Mouse (Mus musculus): ENCODE measurements around the gene Clic3. TPM values are rescaled to one million over a fixed set of nuclear protein-coding genes. Genes with fewer than 3 reads are reported as not detected.

The Clic3 gene
- polyA plus RNA-seq, 1 experiment from 2014 or later: 1.1 TPM

Small RNA genes within 50 kb of the gene (microRNA-seq; reads per million reads assigned to microRNA genes)
- not detected for gene Mir3087

Other genes with a start within 250 kb of the Clic3 start
- 68.8 and 73.5 TPM in 2 replicates for gene Nelfb, start 245.3 kb upstream of the Clic3 start, polyA plus RNA-seq (2014; fragmentation: Nextera tagmentation; extraction: Ambion mirVana)
- gene Stpg3, start 242.2 kb upstream of the Clic3 start, polyA plus RNA-seq (2014; fragmentation: Nextera tagmentation; extraction: Ambion mirVana): not detected in 2 replicates
- gene Fam166a, start 238.1 kb upstream of the Clic3 start, polyA plus RNA-seq (2014; fragmentation: Nextera tagmentation; extraction: Ambion mirVana): 1.1 TPM in 1 of 2 replicates, not detected in the other
- gene Tubb4b, start 232.1 kb upstream of the Clic3 start, polyA plus RNA-seq (2014; fragmentation: Nextera tagmentation; extraction: Ambion mirVana): 392 and 409 TPM in 2 replicates
- gene Slc34a3, start 222.5 kb upstream of the Clic3 start, polyA plus RNA-seq (2014; fragmentation: Nextera tagmentation; extraction: Ambion mirVana): 0.10 TPM in 1 of 2 replicates, not detected in the other
- gene Rnf224, start 220.1 kb upstream of the Clic3 start, polyA plus RNA-seq (2014; fragmentation: Nextera tagmentation; extraction: Ambion mirVana): not detected in 2 replicates
- 67.4 and 98.5 TPM in 2 replicates for gene Rnf208, start 214.6 kb upstream of the Clic3 start, polyA plus RNA-seq (2014; fragmentation: Nextera tagmentation; extraction: Ambion mirVana)
- gene Cysrt1, start 214.4 kb upstream of the Clic3 start, polyA plus RNA-seq (2014; fragmentation: Nextera tagmentation; extraction: Ambion mirVana): not detected in 2 replicates
- gene AL732309.1, start 210.0 kb upstream of the Clic3 start, polyA plus RNA-seq (2014; fragmentation: Nextera tagmentation; extraction: Ambion mirVana): 4.7 and 6.0 TPM in 2 replicates
- 14.7 and 17.4 TPM in 2 replicates for gene Tmem203, start 201.4 kb upstream of the Clic3 start, polyA plus RNA-seq (2014; fragmentation: Nextera tagmentation; extraction: Ambion mirVana)
- 6.6 and 9.9 TPM in 2 replicates for gene Tprn, start 194.2 kb upstream of the Clic3 start, polyA plus RNA-seq (2014; fragmentation: Nextera tagmentation; extraction: Ambion mirVana)
- gene Ssna1, start 184.4 kb upstream of the Clic3 start, polyA plus RNA-seq (2014; fragmentation: Nextera tagmentation; extraction: Ambion mirVana): 258 and 281 TPM in 2 replicates
- gene Anapc2, start 184.4 kb upstream of the Clic3 start, polyA plus RNA-seq (2014; fragmentation: Nextera tagmentation; extraction: Ambion mirVana): 105 and 123 TPM in 2 replicates
- gene Tmem210, start 168.7 kb upstream of the Clic3 start, polyA plus RNA-seq (2014; fragmentation: Nextera tagmentation; extraction: Ambion mirVana): not detected in 2 replicates
- gene Lrrc26, start 166.9 kb upstream of the Clic3 start, polyA plus RNA-seq (2014; fragmentation: Nextera tagmentation; extraction: Ambion mirVana): 0.25 TPM in 1 of 2 replicates, not detected in the other
- gene Grin1, start 137.7 kb upstream of the Clic3 start, polyA plus RNA-seq (2014; fragmentation: Nextera tagmentation; extraction: Ambion mirVana): 17.0 and 21.1 TPM in 2 replicates
- 69.5 and 87.7 TPM in 2 replicates for gene Man1b1, start 124.5 kb upstream of the Clic3 start, polyA plus RNA-seq (2014; fragmentation: Nextera tagmentation; extraction: Ambion mirVana)
- 21.3 and 21.4 TPM in 2 replicates for gene Dpp7, start 100.5 kb upstream of the Clic3 start, polyA plus RNA-seq (2014; fragmentation: Nextera tagmentation; extraction: Ambion mirVana)
- gene Uap1l1, start 91.2 kb upstream of the Clic3 start, polyA plus RNA-seq (2014; fragmentation: Nextera tagmentation; extraction: Ambion mirVana): 5.8 and 7.8 TPM in 2 replicates
- gene Sapcd2, start 84.5 kb upstream of the Clic3 start, polyA plus RNA-seq (2014; fragmentation: Nextera tagmentation; extraction: Ambion mirVana): 27.8 and 28.9 TPM in 2 replicates
- gene Entpd2, start 61.0 kb upstream of the Clic3 start, polyA plus RNA-seq (2014; fragmentation: Nextera tagmentation; extraction: Ambion mirVana): 1.9 and 2.5 TPM in 2 replicates
- 263 and 331 TPM in 2 replicates for gene Npdc1, start 57.5 kb upstream of the Clic3 start, polyA plus RNA-seq (2014; fragmentation: Nextera tagmentation; extraction: Ambion mirVana)
- 0.21 TPM in 1 of 2 replicates, not detected in the other for gene Fut7, start 33.6 kb upstream of the Clic3 start, polyA plus RNA-seq (2014; fragmentation: Nextera tagmentation; extraction: Ambion mirVana)
- 6.7 and 11.9 TPM in 2 replicates for gene Abca2, start 28.1 kb upstream of the Clic3 start, polyA plus RNA-seq (2014; fragmentation: Nextera tagmentation; extraction: Ambion mirVana)
- 93.2 and 101 TPM in 2 replicates for gene Paxx, start 4.3 kb downstream of the Clic3 start, polyA plus RNA-seq (2014; fragmentation: Nextera tagmentation; extraction: Ambion mirVana)
- 170 and 301 TPM in 2 replicates for gene Ptgds, start 13.2 kb downstream of the Clic3 start, polyA plus RNA-seq (2014; fragmentation: Nextera tagmentation; extraction: Ambion mirVana)
- not detected in 2 replicates for gene Lcn12, start 37.1 kb downstream of the Clic3 start, polyA plus RNA-seq (2014; fragmentation: Nextera tagmentation; extraction: Ambion mirVana)
- gene Fbxw5, start 43.9 kb downstream of the Clic3 start, polyA plus RNA-seq (2014; fragmentation: Nextera tagmentation; extraction: Ambion mirVana): 77.9 and 102 TPM in 2 replicates
- gene C8g, start 44.9 kb downstream of the Clic3 start, polyA plus RNA-seq (2014; fragmentation: Nextera tagmentation; extraction: Ambion mirVana): 4.0 and 4.1 TPM in 2 replicates
- gene Traf2, start 90.1 kb downstream of the Clic3 start, polyA plus RNA-seq (2014; fragmentation: Nextera tagmentation; extraction: Ambion mirVana): 26.7 and 29.4 TPM in 2 replicates
- 369 and 370 TPM in 2 replicates for gene Edf1, start 101.0 kb downstream of the Clic3 start, polyA plus RNA-seq (2014; fragmentation: Nextera tagmentation; extraction: Ambion mirVana)
- gene Mamdc4, start 118.0 kb downstream of the Clic3 start, polyA plus RNA-seq (2014; fragmentation: Nextera tagmentation; extraction: Ambion mirVana): 0.84 and 2.2 TPM in 2 replicates
- gene Phpt1, start 118.4 kb downstream of the Clic3 start, polyA plus RNA-seq (2014; fragmentation: Nextera tagmentation; extraction: Ambion mirVana): 168 and 216 TPM in 2 replicates
- 2.2 and 4.2 TPM in 2 replicates for gene Ajm1, start 124.9 kb downstream of the Clic3 start, polyA plus RNA-seq (2014; fragmentation: Nextera tagmentation; extraction: Ambion mirVana)
- 47.9 and 55.0 TPM in 2 replicates for gene Rabl6, start 151.7 kb downstream of the Clic3 start, polyA plus RNA-seq (2014; fragmentation: Nextera tagmentation; extraction: Ambion mirVana)
- gene Ccdc183, start 160.8 kb downstream of the Clic3 start, polyA plus RNA-seq (2014; fragmentation: Nextera tagmentation; extraction: Ambion mirVana): 0.18 and 0.30 TPM in 2 replicates
- 27.9 and 32.8 TPM in 2 replicates for gene Tmem141, start 165.2 kb downstream of the Clic3 start, polyA plus RNA-seq (2014; fragmentation: Nextera tagmentation; extraction: Ambion mirVana)
- 2.0 and 3.7 TPM in 2 replicates for gene Fcna, start 171.2 kb downstream of the Clic3 start, polyA plus RNA-seq (2014; fragmentation: Nextera tagmentation; extraction: Ambion mirVana)
- not detected in 2 replicates for gene Lcn8, start 196.3 kb downstream of the Clic3 start, polyA plus RNA-seq (2014; fragmentation: Nextera tagmentation; extraction: Ambion mirVana)
- gene Lcn5, start 201.1 kb downstream of the Clic3 start, polyA plus RNA-seq (2014; fragmentation: Nextera tagmentation; extraction: Ambion mirVana): not detected in 2 replicates
- not detected in 2 replicates for gene Lcn6, start 219.9 kb downstream of the Clic3 start, polyA plus RNA-seq (2014; fragmentation: Nextera tagmentation; extraction: Ambion mirVana)
- not detected in 2 replicates for gene Lcn10, start 225.9 kb downstream of the Clic3 start, polyA plus RNA-seq (2014; fragmentation: Nextera tagmentation; extraction: Ambion mirVana)
- not detected in 2 replicates for gene Obp2a, start 243.2 kb downstream of the Clic3 start, polyA plus RNA-seq (2014; fragmentation: Nextera tagmentation; extraction: Ambion mirVana)
- 86.4 and 108 TPM in 2 replicates for gene Bmyc, start 249.9 kb downstream of the Clic3 start, polyA plus RNA-seq (2014; fragmentation: Nextera tagmentation; extraction: Ambion mirVana)

All from forebrain, embryonic 14.5 days (tissue).